Mouse (Mus musculus) layer of hippocampus, adult 2 months (tissue): ENCODE measurements around the gene Igf1r. TPM values are rescaled to one million over a fixed set of nuclear protein-coding genes. Genes with fewer than 3 reads are reported as not detected.

Experiments used
- DNase-seq, 2 experiments: peaks; one replicate each; pipeline ENCODE4 v3.0.0; 2022; ENCODE audit warnings: low spot score in 2 of 2
- H3K27ac ChIP-seq: fragments of 200-600 bp; 2 replicates; pipeline ENCODE4 v1.8.1; 2022
- H3K4me3 ChIP-seq: fragments of 200-600 bp; 2 replicates; pipeline ENCODE4 v1.8.1; 2022; ENCODE audit warnings: mild to moderate bottlenecking
- CTCF ChIP-seq: fragments of 200-600 bp; conservative IDR thresholded peaks from 2 replicates; pipeline ENCODE4 v1.8.1; 2022; ENCODE audit warnings: antibody characterized with exemption, mild to moderate bottlenecking, moderate library complexity
- total RNA-seq, 2 experiments: library from RNA; stranded (reverse); gene quantifications; 2 replicates each; pipeline ENCODE4 v1.2.3; 2021

Gene Igf1r
- total RNA-seq, 2 experiments from 2014 or later, result 47.5 to 47.8 TPM

GRCm38 (mm10) chr7:67995276-67995675 lies 42.6 kb downstream of the Igf1r start:
- Histone ChIP-seq H3K27ac (no peak overlapping the region), H3K4me3 (no peak overlapping the region)
- no peak for DNase-seq
- TF ChIP-seq CTCF, result no peak

GRCm38 (mm10) chr7:67996202-67996960 lies 43.8 kb downstream of the Igf1r start:
- DNase-seq, result no peak
- H3K27ac ChIP-seq, result peak overlapping the region; percentile 4; the same call in 1 of the 2 replicates
- no peak overlapping the region for H3K4me3 ChIP-seq

GRCm38 (mm10) chr7:68001269-68001668 lies 48.6 kb downstream of the Igf1r start:
- no peak overlapping the region for H3K27ac ChIP-seq
- TF ChIP-seq CTCF, result no peak
- no peak overlapping the region for H3K4me3 ChIP-seq
- no peak for DNase-seq

More at GRCm38 (mm10) chr7:67996202-67996960, 43.8 kb downstream of the Igf1r start:
- TF ChIP-seq CTCF, result no peak

- Histone ChIP-seq H3K27ac (no peak overlapping the region), H3K4me3 (no peak overlapping the region)
- DNase-seq, result no peak
- TF ChIP-seq CTCF, result no peak
Measured at GRCm38 (mm10) chr7:68006074-68006473, 53.4 kb downstream of the Igf1r start.

GRCm38 (mm10) chr7:68006496-68006895 lies 53.9 kb downstream of the Igf1r start:
- no peak overlapping the region for H3K4me3 ChIP-seq
- no peak for TF ChIP-seq CTCF
- no peak overlapping the region for H3K27ac ChIP-seq
- DNase-seq, result no peak

GRCm38 (mm10) chr7:68009635-68010034 lies 57.0 kb downstream of the Igf1r start:
- no peak overlapping the region for H3K27ac ChIP-seq
- no peak for DNase-seq
- TF ChIP-seq CTCF, result peak; percentile 22; the same call in 1 of the 2 replicates
- no peak overlapping the region for H3K4me3 ChIP-seq

GRCm38 (mm10) chr7:68010168-68010567 lies 57.5 kb downstream of the Igf1r start:
- no peak for TF ChIP-seq CTCF
- no peak overlapping the region for H3K27ac ChIP-seq
- DNase-seq, result no peak
- no peak overlapping the region for H3K4me3 ChIP-seq

GRCm38 (mm10) chr7:68010802-68011201 lies 58.2 kb downstream of the Igf1r start:
- no peak for TF ChIP-seq CTCF
- DNase-seq, result no peak
- no peak overlapping the region for H3K4me3 ChIP-seq

GRCm38 (mm10) chr7:68011385-68012122 lies 58.9 kb downstream of the Igf1r start:
- Histone ChIP-seq H3K27ac (peak overlapping the region; percentile 69), H3K4me3 (no peak overlapping the region)
- DNase-seq, result no peak
- no peak for TF ChIP-seq CTCF

More at GRCm38 (mm10) chr7:68010802-68011201, 58.2 kb downstream of the Igf1r start:
- no peak overlapping the region for H3K27ac ChIP-seq

- peak in 1 of 2 experiments; percentile 30 for DNase-seq
Measured at GRCm38 (mm10) chr7:68012123-68012474, 59.5 kb downstream of the Igf1r start.

GRCm38 (mm10) chr7:68014495-68014894 lies 61.9 kb downstream of the Igf1r start:
- no peak for TF ChIP-seq CTCF
- Histone ChIP-seq H3K4me3 (no peak overlapping the region), H3K27ac (no peak overlapping the region)
- DNase-seq, result no peak

More at GRCm38 (mm10) chr7:68012123-68012474, 59.5 kb downstream of the Igf1r start:
- Histone ChIP-seq H3K4me3 (no peak overlapping the region), H3K27ac (peak overlapping the region; percentile 69)
- no peak for TF ChIP-seq CTCF

- DNase-seq, result no peak
- TF ChIP-seq CTCF, result no peak
- Histone ChIP-seq H3K27ac (no peak overlapping the region), H3K4me3 (no peak overlapping the region)
Measured at GRCm38 (mm10) chr7:68015404-68015803, 62.8 kb downstream of the Igf1r start.

GRCm38 (mm10) chr7:68018038-68018437 lies 65.4 kb downstream of the Igf1r start:
- Histone ChIP-seq H3K27ac (no peak overlapping the region), H3K4me3 (no peak overlapping the region)
- no peak for TF ChIP-seq CTCF
- no peak for DNase-seq
